In genomic region chr11:121556727-121557126, GRCm38 (mm10) we compare ENCODE assay signal across 28 mouse cellular contexts. TPM values are rescaled to one million over a fixed set of nuclear protein-coding genes. Genes with fewer than 3 reads are reported as not detected.
"Had no signal": no experiment of that assay in that cellular context is flagged by ENCODE, and none has a peak within 500 bp of the region (broad histone marks: within the 10 kb centered on the region; RNA-seq: fewer than 3 reads in every experiment).

No protein-coding gene starts in this region.

- H3K9ac ChIP-seq: forebrain, postnatal 0 days; heart, embryonic 12.5 days; hindbrain, embryonic 12.5 days; hindbrain, embryonic 14.5 days; intestine, embryonic 15.5 days; kidney, embryonic 15.5 days; limb, embryonic 13.5 days; limb, embryonic 15.5 days had no signal

- H3K9me3 ChIP-seq: heart, embryonic 10.5 days; hindbrain, embryonic 10.5 days; hindbrain, embryonic 12.5 days; intestine, embryonic 15.5 days; kidney, embryonic 15.5 days; limb, embryonic 15.5 days had no signal

- H3K27me3 ChIP-seq: heart, embryonic 12.5 days; hindbrain, embryonic 12.5 days; intestine, embryonic 15.5 days; kidney, embryonic 15.5 days; limb, embryonic 13.5 days; limb, embryonic 15.5 days had no signal

- H3K4me3 ChIP-seq: heart, embryonic 10.5 days; heart, embryonic 12.5 days; hindbrain, embryonic 10.5 days; hindbrain, embryonic 12.5 days; intestine, embryonic 15.5 days; kidney, embryonic 15.5 days; limb, embryonic 13.5 days; limb, embryonic 15.5 days had no signal

- ATAC-seq: forebrain, postnatal 0 days; hindbrain, embryonic 16.5 days; inflammation-experienced regulatory T-cells, adult 6 months; intestine, embryonic 15.5 days; intestine, postnatal 0 days had no signal

- DNase-seq: forebrain, postnatal 0 days; gastrocnemius, postnatal 10 days; gastrocnemius, postnatal 25 days; heart, postnatal 10 days; heart, postnatal 4 days; kidney, adult 2 months; kidney, adult 9 months; kidney, postnatal 14 days; kidney, postnatal 36 days; layer of hippocampus, adult 9-11 months; layer of hippocampus, postnatal 36 days; left cerebral cortex, postnatal 4 days had no signal

- H3K27ac ChIP-seq: heart, embryonic 10.5 days; hindbrain, embryonic 10.5 days; hindbrain, embryonic 12.5 days; hindbrain, embryonic 14.5 days; intestine, embryonic 15.5 days; kidney, embryonic 15.5 days; kidney, postnatal 0 days; limb, embryonic 13.5 days; limb, embryonic 15.5 days had no signal

- H3K4me2 ChIP-seq: heart, embryonic 12.5 days; hindbrain, embryonic 12.5 days; hindbrain, embryonic 14.5 days; intestine, embryonic 15.5 days; kidney, embryonic 15.5 days; limb, embryonic 13.5 days; limb, embryonic 15.5 days had no signal

- H3K36me3 ChIP-seq: intestine, embryonic 15.5 days had no signal

- H3K4me1 ChIP-seq: heart, embryonic 10.5 days; hindbrain, embryonic 10.5 days had no signal

RNA-seq across cellular contexts. Expression of gene Zfp750, which starts 37.6 kb away (rescaled TPM):
- total RNA-seq: gastrocnemius, postnatal 10 days; left cerebral cortex, adult 18-20 months; left cerebral cortex, postnatal 10 days; left cerebral cortex, postnatal 4 days had no signal
- polyA plus RNA-seq: heart, embryonic 14.5 days had no signal
